Mouse (Mus musculus): Measurements from ENCODE around the gene Gp9. TPM values are rescaled to one million over a fixed set of nuclear protein-coding genes. Genes with fewer than 3 reads are reported as not detected.

Gp9 gene
- polyA plus RNA-seq, 1 experiment: 0.88 TPM

- 80% methylated on average over 10 of the region's 10 CpGs for WGBS
- no peak for DNase-seq (ENCODE audit: low read depth, low spot score)
Observed at GRCm38 (mm10) chr6:87780546-87781301, 2.9 kb downstream of the Gp9 start.

DNA sequence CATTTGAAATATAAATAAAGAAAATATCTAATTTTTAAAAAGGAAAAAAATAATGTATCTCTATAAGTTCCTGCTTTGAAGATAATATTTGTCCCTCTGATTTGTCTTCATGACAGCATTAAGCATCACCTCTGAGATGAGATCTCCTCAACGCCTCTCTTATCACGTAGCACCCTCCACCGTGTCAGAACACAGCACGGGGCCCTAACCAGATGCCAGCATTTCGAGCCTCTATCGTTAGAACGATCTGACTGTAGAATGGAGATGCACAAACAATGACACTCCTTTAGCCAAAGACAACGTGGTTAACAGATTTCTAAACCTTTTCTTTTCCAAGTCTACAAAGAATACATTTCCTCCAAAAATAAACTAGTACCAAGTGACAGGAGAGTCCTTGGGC is 6.2 kb downstream of the Gp9 start:
- WGBS: 81% methylated on average over 8 of the region's 8 CpGs

GRCm38 (mm10) chr6:87786621-87787020 is 8.7 kb downstream of the Gp9 start:
- no peak for DNase-seq (ENCODE audit: low read depth, low spot score)
- 76% methylated on average over 5 of the region's 5 CpGs for WGBS

More for the DNA sequence above, 6.2 kb downstream of the Gp9 start:
- DNase-seq (ENCODE audit: low read depth, low spot score): no peak

DNA sequence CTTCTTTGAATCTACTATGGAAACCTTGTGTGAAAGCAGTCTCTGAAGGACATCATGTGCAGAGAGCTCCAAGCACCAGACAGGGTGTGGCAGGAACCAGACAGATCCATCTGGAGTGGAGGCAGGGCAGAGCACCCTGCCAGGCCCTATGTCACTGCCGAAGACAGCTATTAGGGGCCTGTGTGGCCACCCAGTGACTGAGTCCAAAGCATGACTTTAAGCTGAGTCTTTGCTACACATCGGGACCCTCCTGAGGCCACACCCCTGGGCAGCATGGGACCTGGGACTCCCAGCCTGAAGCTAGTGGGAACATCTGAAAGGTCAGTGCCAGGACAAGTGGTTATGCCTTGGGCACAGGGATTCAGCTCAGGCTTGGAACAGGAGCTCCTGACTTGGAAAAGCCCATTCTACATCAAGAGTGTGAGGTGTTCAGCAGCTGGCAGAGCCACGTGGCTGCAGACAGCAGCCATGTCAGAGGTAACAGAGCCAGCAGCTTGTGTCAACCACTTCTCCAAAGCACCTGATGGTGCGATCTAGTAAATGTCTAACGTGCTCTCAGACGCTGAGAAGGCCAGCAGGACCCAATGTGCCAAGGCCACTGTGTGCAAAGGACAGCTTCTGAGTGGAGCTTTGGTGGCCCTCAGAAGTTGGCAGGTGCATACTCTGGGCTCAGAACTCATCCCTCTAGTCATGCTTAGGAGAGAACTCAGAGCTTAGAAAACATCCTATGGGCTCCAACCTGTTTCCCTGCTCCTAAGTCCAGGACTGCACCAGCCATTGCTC is 9.4 kb downstream of the Gp9 start:
- no peak for DNase-seq (ENCODE audit: low read depth, low spot score)
- WGBS: 37% methylated on average over 6 of the region's 6 CpGs

DNA sequence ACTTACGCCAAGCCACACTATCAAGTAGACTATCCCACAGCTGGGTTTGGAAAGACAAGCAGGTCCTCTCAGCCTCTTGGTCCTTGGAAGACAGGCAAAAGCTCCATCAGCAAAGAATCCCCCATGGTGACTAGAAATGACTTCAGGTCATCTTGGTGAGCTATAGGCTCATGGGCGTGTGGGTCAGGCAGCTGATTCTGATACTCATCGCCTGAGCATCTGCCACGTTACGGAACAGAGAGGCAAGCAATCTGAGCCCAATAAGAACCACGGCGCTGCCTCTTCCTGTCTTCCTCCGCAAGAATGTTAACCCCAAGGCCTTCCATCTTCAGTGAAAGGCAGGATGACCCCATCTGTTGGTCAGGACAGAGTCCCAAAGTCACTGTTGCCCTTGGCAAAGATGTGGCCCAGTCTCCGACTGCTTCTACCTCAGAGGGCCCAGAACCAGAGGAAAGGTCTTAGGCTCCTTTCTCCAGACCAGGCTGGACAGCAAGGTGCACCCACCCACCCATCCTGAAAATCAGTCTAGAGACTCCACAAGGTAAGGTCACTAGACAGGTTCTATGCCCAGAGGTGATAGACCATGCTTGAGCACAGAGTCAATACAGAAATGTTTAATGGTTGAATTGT is 10.5 kb downstream of the Gp9 start:
- WGBS: 90% methylated on average over 9 of the region's 9 CpGs
- no peak for DNase-seq (ENCODE audit: low read depth, low spot score)

DNA sequence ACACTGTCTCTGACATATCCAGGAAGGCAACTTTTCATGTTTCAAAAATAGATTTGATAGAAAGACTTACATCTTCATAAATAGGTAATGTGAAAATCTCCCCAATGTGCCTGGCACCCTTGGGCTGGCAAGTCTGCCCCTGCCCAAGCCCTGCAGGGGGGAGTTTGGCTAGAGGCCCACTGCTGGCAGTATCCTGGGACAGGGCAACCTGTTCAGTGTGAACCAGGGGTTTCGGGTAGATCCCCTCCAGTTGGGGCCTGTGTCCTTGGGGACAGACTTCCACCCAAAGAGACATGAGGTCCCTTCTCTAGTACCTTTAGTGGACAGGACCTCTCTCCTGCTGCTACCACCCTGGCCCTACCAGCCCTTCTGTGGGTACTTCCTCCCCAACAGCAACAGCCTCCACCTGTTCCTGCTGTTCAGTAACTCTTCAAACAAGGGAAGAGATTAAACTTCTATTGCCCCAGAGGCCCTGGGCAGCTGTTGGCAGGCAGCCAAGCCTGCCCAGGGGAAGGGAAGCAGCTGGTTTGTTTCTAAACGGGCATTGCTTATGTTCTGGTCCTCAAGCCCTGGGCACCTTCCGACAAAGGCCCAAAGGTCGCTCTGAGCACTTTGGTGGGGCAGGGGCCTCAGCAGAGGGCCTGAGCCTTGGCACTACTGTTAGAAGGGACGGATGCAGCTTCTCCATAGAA is 11.2 kb downstream of the Gp9 start:
- 12% methylated on average over 5 of the region's 5 CpGs for WGBS
- no peak for DNase-seq (ENCODE audit: low read depth, low spot score)

DNA sequence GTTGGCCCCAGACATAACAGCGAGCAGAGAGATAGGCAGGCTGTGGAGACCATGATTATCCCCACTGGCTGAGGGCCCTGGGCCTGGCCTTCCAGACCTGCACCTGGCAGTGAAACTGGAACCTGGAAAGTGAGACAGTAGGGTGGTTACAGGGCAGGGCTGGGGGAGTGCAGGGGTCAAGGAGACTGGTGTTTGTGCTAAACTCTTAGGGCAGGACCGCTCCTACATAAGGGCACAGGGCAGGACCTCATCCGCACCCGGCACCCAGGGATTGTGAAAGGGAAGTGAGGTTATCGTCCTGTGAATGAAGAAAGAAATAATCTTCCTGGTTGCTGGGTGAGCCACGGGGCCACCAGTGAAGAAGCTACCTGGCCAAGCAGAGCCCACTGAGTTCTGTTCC is 11.9 kb downstream of the Gp9 start:
- no peak for DNase-seq (ENCODE audit: low read depth, low spot score)
- WGBS: 40% methylated on average over 6 of the region's 6 CpGs

GRCm38 (mm10) chr6:87790779-87791480 is 13.1 kb downstream of the Gp9 start:
- WGBS: 37% methylated on average over 7 of the region's 7 CpGs

GRCm38 (mm10) chr6:87791826-87792225 is 14.0 kb downstream of the Gp9 start:
- 97% methylated on average over 5 of the region's 5 CpGs for WGBS
- no peak for DNase-seq (ENCODE audit: low read depth, low spot score)

More at GRCm38 (mm10) chr6:87790779-87791480, 13.1 kb downstream of the Gp9 start:
- DNase-seq (ENCODE audit: low read depth, low spot score): no peak

DNA sequence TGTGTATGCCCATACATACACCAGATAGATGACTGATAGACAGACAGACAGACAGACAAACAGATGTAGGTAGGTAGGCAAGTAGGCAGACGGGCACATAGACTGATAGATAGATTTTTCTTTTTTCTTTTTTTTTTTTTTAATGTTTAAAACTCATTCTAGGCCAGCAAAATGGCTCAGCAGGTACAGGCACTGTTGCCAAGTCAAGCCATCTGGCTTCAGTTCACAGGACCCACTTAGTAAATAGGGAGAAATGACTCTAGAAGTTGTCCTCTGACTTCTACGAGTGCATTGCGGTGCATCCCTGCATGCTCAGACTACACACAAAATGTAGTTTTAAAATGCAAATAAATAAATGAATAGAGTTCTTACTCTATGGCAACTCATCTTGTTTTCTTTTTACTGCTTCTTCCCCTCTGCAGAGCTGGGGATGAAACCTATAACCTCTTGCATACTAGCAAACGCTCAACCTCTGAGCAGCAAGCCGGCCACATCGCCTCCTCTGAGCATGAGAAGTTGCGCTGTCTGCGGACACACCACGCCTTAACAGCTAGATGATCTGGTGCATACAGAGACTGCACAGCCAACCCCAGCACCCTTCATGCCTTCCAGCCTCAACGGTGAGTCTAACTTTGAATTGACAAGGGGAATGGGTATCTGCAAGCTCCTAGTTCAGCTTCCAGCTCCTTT is 16.1 kb downstream of the Gp9 start:
- 87% methylated on average over 10 of the region's 10 CpGs for WGBS
- no peak for DNase-seq (ENCODE audit: low read depth, low spot score)

- 84% methylated on average over 6 of the region's 6 CpGs for WGBS
- DNase-seq (ENCODE audit: low read depth, low spot score): no peak
Observed at GRCm38 (mm10) chr6:87795385-87796150, 17.7 kb downstream of the Gp9 start.

- DNase-seq (ENCODE audit: low read depth, low spot score): no peak
Observed at GRCm38 (mm10) chr6:87796251-87796880, 18.5 kb downstream of the Gp9 start.

DNA sequence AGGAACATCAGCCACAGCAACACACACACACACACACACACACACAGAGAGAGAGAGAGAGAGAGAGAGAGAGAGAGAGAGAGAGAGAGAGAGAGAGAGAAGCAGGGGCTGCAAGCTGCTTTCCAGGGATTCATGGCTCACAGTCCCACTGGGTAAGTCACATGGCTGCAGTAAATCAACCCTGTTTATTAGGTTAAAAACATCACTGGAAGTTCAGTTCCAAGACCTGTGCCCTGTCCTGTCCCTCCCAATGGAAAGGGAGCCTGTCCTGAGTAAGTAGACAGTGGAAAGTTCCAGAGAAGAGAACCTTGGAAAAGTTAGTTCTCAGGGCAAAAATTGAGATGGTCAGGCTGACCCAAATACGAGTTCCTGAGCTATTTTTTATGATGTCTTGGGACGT is 19.4 kb downstream of the Gp9 start:
- DNase-seq (ENCODE audit: low read depth, low spot score): no peak
- WGBS: 6% methylated on average over 2 of the region's 2 CpGs

More at GRCm38 (mm10) chr6:87796251-87796880, 18.5 kb downstream of the Gp9 start:
- WGBS: 83% methylated on average over 6 of the region's 6 CpGs

GRCm38 (mm10) chr6:87799576-87799975 is 21.7 kb downstream of the Gp9 start:
- DNase-seq (ENCODE audit: low read depth, low spot score): no peak
- WGBS: 93% methylated on average over 6 of the region's 6 CpGs

DNA sequence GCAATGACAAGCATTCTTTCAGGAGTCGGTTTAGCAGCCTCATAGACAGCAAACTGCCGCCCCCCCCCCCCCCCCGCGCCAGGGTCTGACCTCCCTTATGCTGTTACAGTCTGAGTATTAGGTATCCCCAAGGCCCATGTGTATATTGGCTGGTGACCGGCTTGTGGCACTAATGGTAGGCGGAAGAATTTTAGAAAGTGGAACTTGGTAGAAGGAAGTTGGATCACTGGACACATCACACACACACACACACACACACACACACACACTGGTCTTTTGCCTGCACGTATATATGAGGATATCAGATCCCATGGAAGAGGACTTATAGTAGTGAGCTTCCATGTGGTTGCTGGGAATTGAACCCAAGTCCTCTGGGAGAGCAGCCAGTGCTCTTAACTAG is 24.6 kb downstream of the Gp9 start:
- no peak for DNase-seq (ENCODE audit: low read depth, low spot score)
- 83% methylated on average over 7 of the region's 7 CpGs for WGBS

- no peak for DNase-seq (ENCODE audit: low read depth, low spot score)
- 60% methylated on average over 1 of the region's 1 CpGs for WGBS
Observed at GRCm38 (mm10) chr6:87804036-87804435, 26.2 kb downstream of the Gp9 start.

DNA sequence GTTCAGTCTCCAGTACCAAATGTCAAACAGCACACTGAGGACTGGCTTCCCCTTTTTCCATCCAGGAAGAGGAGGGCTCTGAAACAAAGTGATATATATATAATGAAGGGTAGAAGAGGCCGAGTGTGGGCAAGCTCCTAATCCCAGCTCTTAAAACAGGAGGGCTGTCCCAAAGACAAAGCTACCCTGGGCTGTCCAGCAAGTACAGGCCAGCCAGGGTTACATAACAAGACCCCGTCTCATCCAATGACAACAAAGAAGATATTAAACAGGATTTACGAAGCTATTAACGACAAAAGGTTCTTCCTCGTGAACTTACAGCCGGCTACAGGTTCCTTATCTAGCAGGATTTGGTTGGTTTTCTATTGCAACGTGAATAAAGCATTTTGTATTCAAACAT is 27.0 kb downstream of the Gp9 start:
- 70% methylated on average over 7 of the region's 7 CpGs for WGBS
- no peak for DNase-seq (ENCODE audit: low read depth, low spot score)

DNA sequence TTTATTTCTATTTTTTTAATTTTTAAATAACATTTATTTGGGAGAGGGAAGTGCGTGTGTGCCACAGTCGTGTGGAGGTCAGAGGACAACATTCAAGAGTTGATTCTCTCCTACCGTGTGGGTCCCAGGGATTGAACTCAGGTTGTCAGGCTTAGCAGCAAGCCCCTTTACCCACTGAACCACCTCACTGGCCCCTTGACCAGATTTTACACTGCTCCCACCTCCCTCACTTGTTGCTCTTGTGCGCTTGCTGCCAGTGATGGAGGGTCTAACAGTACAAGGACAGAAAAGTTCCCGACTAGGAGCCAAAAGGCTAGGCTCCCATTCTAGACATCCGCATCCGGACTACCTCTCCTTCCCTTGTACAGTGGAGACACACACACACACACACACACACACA is 27.6 kb downstream of the Gp9 start:
- 82% methylated on average over 7 of the region's 7 CpGs for WGBS
- no peak for DNase-seq (ENCODE audit: low read depth, low spot score)
